Mouse (Mus musculus) testis, adult 2 months (tissue): ENCODE data around the gene Sorl1. TPM values are rescaled to one million over a fixed set of nuclear protein-coding genes. Genes with fewer than 3 reads are reported as not detected.

Experiments
- H3K27ac ChIP-seq: fragments of 200-500 bp; 2 replicates; pipeline ENCODE4 v1.5.1; 2012; ENCODE audit warnings: low read depth, low read length; ENCODE audit not compliant: control insufficient read depth, insufficient read depth
- H3K27me3 ChIP-seq: fragments of 200-500 bp; 2 replicates; pipeline ENCODE4 v1.6.1; 2012; ENCODE audit warnings: mild to moderate bottlenecking, low read length, moderate library complexity; ENCODE audit not compliant: control insufficient read depth, insufficient read depth
- H3K36me3 ChIP-seq: fragments of 200-500 bp; 2 replicates; pipeline ENCODE4 v1.6.1; 2012; ENCODE audit warnings: mild to moderate bottlenecking, low read length; ENCODE audit not compliant: control insufficient read depth, insufficient read depth
- H3K4me1 ChIP-seq: fragments of 200-500 bp; 2 replicates; pipeline ENCODE4 v1.6.1; 2012; ENCODE audit warnings: low read length; ENCODE audit not compliant: control insufficient read depth, insufficient read depth
- H3K4me3 ChIP-seq: fragments of 200-500 bp; 2 replicates; pipeline ENCODE4 v1.5.1; 2012; ENCODE audit warnings: low read depth, mild to moderate bottlenecking, low read length, moderate library complexity, mixed read lengths; ENCODE audit not compliant: control insufficient read depth
- CTCF ChIP-seq: fragments of 200-500 bp; IDR thresholded peaks from 2 replicates; pipeline ENCODE4 v1.5.1; 2012; ENCODE audit warnings: low read depth, mild to moderate bottlenecking, inconsistent platforms, low read length, moderate library complexity; ENCODE audit not compliant: control insufficient read depth, insufficient read depth, insufficient replicate concordance
- POLR2A ChIP-seq: fragments of 200-500 bp; IDR thresholded peaks from 2 replicates; pipeline ENCODE4 v1.6.1; 2012; ENCODE audit warnings: low read depth, mild to moderate bottlenecking, inconsistent platforms, low read length, moderate library complexity; ENCODE audit not compliant: control insufficient read depth
- polyA plus RNA-seq: library from polyadenylated mRNA; depleted of rRNA; stranded (reverse); fragments of >200 nt; gene quantifications from 2 replicates; pipeline ENCODE4 v1.2.3, GENCODE M21; 2012

Sorl1 gene
- polyA plus RNA-seq, 1 experiment = 3.7 TPM

- peaks cover 13% of the 10 kb centered on the region for H3K4me1 ChIP-seq
- no peaks in the 10 kb centered on the region for H3K36me3 ChIP-seq
- TF ChIP-seq CTCF = no peak
- TF ChIP-seq POLR2A = no peak
- H3K27ac ChIP-seq = no peak overlapping the region
- H3K27me3 ChIP-seq = 0 out of 2 replicates have a peak, but pooled peaks cover 2% of the 10 kb centered on the region
- H3K4me3 ChIP-seq = no peak overlapping the region
Observed at GRCm38 (mm10) chr9:42122441-42122840, 1.7 kb downstream of the Sorl1 start.

- TF ChIP-seq POLR2A = no peak
- no peak for TF ChIP-seq CTCF
- Histone ChIP-seq H3K4me1 (peaks cover 13% of the 10 kb centered on the region), H3K4me3 (no peak overlapping the region), H3K36me3 (no peaks in the 10 kb centered on the region), H3K27ac (no peak overlapping the region), H3K27me3 (0 out of 2 replicates have a peak, but pooled peaks cover 2% of the 10 kb centered on the region)
Observed at GRCm38 (mm10) chr9:42121631-42122354, 2.3 kb downstream of the Sorl1 start.

- Histone ChIP-seq H3K36me3 (no peaks in the 10 kb centered on the region), H3K4me3 (no peak overlapping the region), H3K27me3 (no peaks in the 10 kb centered on the region), H3K4me1 (no peaks in the 10 kb centered on the region), H3K27ac (no peak overlapping the region)
- TF ChIP-seq CTCF = no peak
- TF ChIP-seq POLR2A = no peak
Observed at GRCm38 (mm10) chr9:42116418-42117056, 7.6 kb downstream of the Sorl1 start.

- H3K4me3 ChIP-seq = no peak overlapping the region
- H3K27me3 ChIP-seq = no peaks in the 10 kb centered on the region
- H3K27ac ChIP-seq = no peak overlapping the region
- H3K36me3 ChIP-seq = no peaks in the 10 kb centered on the region
- TF ChIP-seq POLR2A = no peak
- H3K4me1 ChIP-seq = no peaks in the 10 kb centered on the region
Observed at GRCm38 (mm10) chr9:42115078-42115477, 9.0 kb downstream of the Sorl1 start.

- no peaks in the 10 kb centered on the region for H3K36me3 ChIP-seq
- no peaks in the 10 kb centered on the region for H3K4me1 ChIP-seq
- TF ChIP-seq POLR2A = no peak
- TF ChIP-seq CTCF = no peak
- no peak overlapping the region for H3K4me3 ChIP-seq
- no peak overlapping the region for H3K27ac ChIP-seq
- H3K27me3 ChIP-seq = no peaks in the 10 kb centered on the region
Observed at GRCm38 (mm10) chr9:42113316-42113715, 10.8 kb downstream of the Sorl1 start.

- H3K4me1 ChIP-seq = no peaks in the 10 kb centered on the region
Observed at GRCm38 (mm10) chr9:42112691-42113090, 11.4 kb downstream of the Sorl1 start.

GRCm38 (mm10) chr9:42111256-42111655 lies 12.8 kb downstream of the Sorl1 start:
- no peaks in the 10 kb centered on the region for H3K27me3 ChIP-seq
- no peak overlapping the region for H3K4me3 ChIP-seq
- no peaks in the 10 kb centered on the region for H3K36me3 ChIP-seq
- H3K27ac ChIP-seq = no peak overlapping the region
- TF ChIP-seq CTCF = no peak
- no peak for TF ChIP-seq POLR2A
- no peaks in the 10 kb centered on the region for H3K4me1 ChIP-seq

More at GRCm38 (mm10) chr9:42112691-42113090, 11.4 kb downstream of the Sorl1 start:
- H3K4me3 ChIP-seq = no peak overlapping the region
- TF ChIP-seq CTCF = no peak
- H3K36me3 ChIP-seq = no peaks in the 10 kb centered on the region
- H3K27ac ChIP-seq = no peak overlapping the region
- H3K27me3 ChIP-seq = no peaks in the 10 kb centered on the region
